Mouse (Mus musculus): ENCODE results near the gene Cdk19.
A peak's percentile ranks its signal among the peaks of the same experiment; 100 is the strongest.
"Not testable (repeated sequence)": the region's sequence is repeated elsewhere in the genome, so short reads cannot be mapped to it uniquely, and the experiment has no call there.

The Cdk19 gene

DNA sequence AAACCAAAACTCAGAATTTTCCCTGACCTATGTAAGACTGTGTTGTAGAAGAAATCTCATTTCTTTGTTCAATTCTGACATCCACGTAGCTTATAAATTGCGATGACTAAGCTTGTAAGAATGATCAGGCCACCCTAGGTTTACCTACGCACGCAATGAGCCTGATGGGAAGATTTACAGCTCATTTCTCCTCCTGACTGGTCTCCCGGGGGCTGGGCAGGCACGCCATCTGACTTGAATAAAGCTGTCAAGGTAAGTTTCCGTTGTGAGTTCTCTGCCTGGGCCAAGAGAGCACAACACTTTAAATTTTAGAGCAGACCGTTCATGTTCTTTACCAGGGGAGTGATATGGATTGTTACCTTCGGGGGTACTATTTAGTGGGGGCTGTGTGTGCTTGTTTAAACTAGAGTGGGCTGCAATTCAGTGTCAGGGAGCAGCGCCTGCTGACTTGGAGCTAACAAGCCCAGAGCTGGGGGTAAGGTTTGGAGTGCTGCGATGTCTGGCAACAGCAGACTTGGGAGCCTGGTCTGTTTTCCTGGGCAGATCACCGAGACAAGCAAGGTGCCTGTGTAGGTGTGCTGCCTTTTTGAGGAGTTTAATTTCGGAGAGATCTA lies at the start of gene Cdk19:
TSS of gene Cdk19 (plus strand) at position 214 of the 614 bp plus-strand sequence.
- no peak for DNase-seq

DNA sequence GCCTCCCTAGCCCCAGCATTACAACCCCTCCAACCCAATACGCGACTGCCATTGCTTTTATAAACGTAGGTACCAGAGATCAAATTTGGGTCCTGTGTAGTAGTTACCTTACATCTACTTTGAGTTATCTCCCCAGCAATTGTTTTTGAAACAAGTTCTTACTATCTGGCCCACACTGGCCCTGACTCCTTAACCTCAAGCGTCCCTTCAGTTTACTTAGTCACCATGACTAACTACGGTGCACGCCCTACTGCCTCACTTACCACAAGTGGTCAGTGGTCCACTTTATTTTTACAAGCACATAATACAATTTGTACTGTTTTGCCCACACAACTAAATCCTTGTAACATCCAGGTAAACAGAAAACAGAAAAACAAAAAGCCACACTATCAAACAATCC lies 46.7 kb upstream of the Cdk19 start:
- no peak for DNase-seq

DNA sequence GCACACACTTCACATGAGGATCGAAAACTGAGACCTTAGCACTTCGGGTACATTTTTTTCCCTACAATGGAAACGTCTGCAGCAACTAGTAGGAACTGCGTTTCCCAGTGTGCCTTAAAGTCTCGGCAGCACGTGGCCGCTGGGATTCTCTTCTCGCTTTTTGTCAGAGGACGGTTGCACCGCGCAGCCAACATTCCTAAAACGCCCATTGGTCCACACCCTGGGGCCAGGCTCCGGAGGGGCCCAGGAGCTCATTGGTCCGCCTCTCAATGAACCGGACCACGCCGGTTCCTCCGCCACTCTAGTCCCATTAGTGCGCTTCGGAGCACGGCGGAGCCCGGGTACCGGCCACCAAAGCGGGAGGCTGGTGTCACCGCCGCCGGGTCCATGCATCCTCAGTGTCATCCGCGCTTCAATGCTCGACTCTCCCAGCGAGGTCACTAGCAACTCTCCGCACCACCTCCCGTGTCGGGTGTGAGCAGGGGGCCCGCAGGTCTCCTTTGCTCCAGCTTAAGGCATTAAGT lies 38.7 kb upstream of the Cdk19 start:
- peak; percentile 90 for DNase-seq

DNA sequence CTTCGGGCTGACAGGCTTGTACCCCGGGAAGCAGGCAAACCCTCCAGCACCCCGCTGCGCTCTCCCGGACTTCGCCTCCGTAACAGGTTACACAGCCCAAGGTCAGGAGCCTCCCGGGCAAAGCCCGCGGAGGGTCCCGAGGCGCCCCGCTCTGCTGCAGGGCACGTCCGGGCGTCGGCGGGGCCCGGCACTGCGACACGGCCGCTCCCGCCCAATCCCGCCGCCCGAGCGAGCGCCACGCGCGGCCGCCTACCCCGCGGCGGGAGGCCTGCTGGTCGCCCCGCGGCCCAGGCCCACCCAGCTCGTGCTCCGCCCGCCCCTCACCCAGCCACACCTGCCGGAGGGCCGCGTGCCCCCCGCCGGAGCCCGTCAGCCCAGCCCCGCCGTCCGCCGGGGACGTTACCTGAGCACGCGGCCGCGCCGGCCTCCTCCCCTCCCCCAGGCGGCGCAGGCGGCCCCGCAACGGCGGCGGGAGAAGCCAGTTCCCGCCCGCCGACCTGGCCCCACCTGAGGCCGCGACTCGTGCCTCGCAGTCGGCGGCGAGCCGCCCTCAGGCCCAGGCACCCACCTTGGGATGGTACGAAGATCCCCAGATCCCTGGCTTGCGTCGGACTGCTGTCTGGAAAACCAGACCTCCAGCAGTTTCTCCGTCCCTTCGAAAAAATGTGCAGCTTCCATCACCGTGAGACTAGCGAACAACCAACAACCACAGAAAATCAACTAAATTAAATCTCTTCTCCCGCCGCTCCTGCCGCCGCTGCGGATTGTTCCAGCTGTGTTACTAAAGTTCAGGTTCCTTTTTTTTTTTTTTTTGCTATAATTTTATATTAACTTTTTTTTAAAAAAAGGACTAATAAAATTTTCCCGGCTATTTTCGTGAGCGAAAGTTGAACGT lies 37.9 kb upstream of the Cdk19 start:
- not testable (repeated sequence) for DNase-seq

DNA sequence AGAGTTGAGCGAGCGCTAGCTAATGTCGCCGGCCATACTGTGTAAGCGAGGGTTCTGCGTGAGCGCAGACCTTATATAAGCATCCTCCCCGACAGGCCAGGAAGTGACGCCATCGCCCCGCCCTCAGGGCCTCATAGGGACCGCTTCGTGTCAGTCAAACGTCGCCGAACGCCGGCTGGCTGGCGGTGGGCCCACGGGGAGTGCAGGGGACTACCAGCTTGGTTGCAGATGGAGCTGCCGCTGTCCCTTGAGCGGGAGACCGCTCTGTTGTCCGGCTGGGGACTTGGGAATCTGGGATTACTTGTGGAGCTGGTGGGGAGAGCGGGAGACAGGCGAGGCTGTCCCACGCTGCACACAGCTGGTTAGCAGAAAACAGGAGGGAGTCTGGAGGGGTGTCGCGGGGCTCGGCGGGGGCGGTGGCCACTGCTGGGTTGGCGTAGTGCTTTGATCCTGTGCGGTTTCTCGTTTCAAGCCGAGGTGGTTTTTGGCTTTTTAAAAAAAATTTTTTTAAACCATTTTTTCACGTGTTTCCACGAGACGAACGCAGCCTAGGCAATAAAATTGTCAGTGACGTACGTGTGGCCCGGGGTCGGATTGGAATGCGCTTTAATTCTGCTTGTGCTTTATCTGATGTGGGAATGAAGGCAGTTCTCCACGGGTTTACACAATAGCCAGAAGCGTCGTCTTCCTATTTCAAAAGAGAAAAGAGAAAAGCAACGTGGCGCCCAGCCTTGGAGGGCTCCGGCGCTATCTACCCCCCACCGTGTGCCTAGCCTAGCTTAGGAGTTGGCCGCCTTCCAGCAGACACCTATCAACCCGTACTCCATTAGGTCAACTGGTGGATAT lies 37.0 kb upstream of the Cdk19 start, which contains the start of gene Amd1:
TSS of gene Amd1 (minus strand) at position 47 of the 846 bp plus-strand sequence.
- peak; percentile 99 for DNase-seq

DNA sequence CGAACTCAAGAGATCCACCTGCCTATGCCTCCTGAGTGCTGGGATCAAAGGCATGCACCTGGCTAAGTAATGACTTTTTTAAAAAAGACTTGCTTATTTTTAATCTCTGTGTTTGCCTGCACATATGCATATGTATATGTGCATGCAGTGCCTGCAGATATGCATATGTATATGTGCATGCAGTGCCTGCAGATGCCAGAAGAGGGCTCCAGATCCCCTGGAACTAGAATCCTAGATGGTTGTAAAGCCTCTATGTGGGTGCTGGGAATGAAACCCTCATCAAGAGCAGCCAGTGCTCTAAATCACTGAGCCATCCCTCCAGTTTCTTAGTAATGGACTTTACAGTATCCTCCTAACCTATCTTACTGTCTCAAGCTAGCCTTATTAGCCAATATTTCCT lies 33.4 kb upstream of the Cdk19 start:
- DNase-seq = no peak

DNA sequence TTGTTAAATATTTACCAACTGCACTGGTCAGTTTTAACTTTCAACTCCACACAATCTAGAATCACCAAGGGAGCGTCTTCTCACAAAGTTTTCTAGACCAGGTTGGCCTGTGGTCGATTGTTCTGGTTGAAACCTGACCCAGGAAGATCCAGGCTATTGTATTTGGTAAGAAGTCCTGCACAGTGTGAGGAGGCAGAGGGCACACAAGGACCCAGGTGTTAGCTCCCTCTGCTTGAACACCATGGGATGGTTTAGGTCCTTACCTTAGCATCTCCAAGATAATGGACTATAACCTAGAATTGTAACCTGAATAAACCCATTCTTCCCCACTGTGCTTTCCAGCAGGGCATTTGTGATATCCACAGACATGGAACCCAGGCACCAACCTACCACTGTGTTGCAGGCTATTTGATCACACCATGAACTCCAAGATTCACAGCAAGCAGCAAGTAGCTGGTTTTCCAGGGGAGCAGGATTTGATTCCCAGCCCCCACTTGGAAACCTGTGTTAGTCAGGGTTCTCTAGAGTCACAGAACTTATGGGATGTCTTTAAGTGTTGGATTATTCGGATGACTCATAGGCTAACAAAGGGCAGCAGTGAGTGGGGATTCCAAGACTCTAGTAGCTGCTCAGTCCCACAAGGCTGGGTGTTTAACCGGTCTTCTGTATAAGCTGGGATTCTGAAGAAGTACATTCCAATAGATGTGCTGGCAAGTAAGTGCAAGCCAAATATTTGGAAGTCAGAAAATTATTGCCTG lies 31.4 kb upstream of the Cdk19 start:
- DNase-seq = no peak

DNA sequence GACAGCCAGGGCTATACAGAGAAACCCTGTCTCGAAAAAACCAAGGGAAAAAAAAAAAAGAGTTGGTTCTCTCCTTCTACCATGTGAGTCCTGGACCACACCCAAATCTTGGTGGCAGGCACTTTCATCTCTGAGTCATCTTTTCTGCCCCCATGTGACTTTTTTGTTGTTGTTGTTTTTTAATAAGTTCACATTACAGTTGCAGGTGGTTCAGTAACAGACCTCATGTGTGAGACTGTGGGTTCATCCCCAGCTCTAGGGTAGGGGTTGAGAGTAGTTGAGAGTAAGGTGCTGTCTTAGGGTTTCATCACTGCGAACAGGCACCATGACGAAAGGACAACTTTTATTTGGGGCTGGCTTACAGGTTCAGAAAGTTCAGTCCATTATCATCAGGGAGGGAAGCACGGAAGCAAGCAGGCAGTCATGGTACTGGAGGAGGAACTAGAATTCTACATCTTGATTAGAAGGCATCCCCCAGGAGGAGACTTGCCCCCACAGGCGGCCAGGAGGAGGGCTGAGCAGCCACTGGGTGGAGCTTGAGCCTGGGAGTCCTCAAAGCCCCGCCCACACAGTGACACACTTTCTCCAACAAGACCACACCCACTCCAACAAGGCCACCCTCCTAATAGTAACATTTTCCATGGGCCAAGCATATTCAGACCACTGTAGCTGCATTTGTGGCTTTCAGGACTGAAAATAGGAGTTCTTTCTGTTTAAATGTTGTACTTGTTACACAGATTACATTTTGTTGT lies 29.3 kb upstream of the Cdk19 start:
- no peak for DNase-seq

DNA sequence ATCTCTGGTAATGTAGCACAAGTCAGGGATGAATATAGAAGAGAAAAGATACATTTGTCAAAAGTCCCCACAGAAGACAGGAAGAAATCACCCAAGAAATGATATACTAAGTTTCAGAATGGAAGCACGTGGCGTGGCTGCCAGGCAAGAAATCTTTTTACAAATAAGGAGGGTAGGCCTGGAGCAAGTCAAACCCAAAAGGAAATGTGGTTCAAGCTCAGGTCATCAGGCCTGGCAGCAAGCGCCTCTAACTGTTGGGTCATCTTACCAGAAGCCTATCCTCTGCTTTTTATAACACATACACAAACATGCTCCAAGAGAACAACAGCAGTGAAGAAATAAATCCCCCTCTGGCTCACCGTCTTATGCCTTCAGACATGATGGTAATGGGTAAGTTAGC lies 26.6 kb upstream of the Cdk19 start:
- DNase-seq = no peak

DNA sequence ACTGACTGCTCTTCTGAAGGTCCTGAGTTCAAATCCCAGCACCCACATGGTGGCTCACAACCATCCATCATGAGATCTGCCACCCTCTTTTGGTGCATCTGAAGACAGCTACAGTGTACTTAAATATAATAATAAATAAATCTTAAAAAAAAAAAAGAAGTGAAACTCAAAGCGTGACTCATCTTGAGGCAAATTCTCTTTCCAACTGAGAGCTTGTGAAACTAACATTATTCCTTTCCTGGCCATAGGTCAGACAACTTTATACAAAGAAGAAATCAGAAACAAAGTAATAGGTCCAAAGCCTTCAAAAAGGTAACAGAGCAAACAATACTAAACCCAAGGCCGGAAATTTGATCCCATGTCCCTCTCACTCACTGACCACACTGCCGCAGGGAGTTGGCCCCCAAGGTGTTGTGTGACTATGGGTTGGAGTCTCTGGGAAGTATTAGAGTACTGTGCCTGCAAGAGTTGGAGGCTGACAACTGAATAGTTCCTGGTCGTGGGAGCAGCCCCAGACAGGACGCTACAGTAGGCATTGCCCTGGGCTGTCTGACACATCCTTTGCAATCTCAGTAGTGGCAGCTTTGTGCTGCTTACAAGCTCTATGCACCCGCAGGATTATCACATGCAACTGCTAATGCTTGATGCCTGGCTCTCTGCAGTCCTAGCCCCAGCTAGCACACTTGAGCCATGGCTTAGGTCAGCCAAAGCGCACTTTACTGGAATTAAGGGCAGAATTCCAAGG lies 22.4 kb upstream of the Cdk19 start:
- DNase-seq = no peak

DNA sequence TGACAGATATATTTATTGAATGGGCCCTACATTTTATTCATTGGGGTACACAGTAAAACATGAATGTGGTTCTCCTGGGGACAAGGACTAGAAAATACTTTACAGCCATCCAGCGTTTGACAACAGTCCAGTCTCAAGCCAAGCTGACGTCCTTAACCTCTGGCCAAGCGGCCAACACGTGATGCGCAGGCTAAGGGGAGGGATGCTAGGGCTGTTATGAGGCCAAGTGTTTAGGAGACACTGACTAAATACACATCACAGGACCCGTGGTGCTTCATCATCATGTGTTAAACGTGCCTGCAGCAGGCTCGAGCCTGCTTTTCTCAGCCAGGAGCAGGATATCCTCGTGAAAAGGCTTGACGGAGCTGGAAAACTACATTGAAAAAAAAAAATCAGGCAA lies 19.1 kb upstream of the Cdk19 start:
- DNase-seq = no peak

DNA sequence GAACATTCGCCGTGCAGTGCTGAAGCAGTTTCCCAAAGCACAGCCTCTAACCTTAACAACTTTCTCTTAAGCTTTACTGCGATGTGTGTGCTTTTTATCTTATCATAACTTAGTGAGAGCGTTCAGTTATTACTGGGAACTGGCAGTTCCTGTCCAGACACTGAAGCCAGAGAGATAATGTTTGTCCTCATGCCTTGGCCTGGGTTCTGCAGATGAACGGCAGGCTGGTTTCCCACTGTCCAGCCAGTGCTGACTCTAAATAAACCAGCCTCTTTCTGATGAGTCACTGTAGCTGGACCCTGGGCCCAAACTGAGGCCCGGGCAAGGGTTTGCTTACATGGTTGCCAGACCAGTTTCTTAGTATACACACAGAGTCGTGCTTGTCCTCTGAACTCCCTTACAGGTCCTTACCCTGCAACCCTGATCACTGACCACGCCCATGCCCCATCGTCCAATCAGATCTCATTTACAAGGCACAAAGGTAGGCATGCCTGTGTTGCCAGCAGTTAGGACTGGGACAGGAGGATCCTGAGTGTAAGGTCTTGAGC lies 11.3 kb upstream of the Cdk19 start:
- no peak for DNase-seq

DNA sequence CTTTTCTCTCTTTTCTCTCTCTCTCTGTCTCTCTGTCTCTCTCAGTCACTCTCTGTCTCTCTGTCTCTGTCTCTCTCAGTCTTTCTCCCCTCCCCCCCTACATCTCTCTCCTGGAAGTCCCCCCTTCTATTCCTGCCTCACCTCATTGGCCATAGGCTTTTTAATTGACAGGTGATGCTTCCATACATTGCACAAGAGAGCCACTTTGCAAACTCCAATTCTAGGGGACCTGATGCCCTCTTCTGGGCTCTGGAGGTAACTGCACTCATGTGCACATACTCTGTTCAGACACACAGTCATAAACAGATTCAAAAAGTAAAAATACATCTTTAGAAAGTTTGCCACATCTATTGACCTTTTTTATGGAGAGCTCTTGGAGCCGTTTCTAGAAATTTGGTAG lies 9.1 kb upstream of the Cdk19 start:
- no peak for DNase-seq

DNA sequence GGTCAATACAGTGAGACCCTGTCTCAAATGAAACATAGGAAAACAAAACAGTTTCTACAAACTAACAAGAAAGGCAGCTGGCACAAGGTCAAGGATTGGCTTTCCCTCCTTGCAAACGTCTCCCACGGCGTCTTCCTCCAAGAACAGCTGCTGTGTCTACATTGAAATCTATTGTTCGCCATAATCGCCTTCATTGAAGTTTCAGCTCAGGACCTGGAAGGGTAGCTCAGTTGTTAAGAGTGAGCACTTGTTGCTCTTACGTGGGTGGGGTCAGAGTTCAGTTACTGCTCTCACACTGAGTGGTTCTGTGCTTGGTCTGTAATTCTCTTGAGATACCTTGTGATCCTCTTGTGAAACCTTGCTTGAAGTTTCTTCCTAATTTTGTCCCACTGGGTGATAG lies 6.5 kb upstream of the Cdk19 start:
- no peak for DNase-seq

DNA sequence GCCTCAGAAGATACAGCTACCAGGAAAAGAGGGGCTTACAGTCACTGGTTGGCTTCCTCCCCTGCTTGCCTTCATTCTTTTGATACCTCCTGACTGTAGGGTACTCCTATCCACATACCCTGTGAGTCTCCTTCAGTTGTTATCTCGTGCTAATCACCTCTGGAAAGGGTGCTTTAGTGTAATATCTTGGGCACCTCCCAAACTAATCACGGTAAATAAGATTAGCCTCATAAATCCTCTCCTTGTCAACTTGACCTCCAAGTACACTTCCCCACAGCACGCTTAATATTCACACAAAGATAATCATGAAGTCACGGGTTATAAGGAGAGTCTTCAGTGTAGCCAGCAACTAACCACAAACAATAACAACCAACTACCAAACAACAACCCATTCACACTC lies 2.7 kb downstream of the Cdk19 start:
- DNase-seq = no peak

DNA sequence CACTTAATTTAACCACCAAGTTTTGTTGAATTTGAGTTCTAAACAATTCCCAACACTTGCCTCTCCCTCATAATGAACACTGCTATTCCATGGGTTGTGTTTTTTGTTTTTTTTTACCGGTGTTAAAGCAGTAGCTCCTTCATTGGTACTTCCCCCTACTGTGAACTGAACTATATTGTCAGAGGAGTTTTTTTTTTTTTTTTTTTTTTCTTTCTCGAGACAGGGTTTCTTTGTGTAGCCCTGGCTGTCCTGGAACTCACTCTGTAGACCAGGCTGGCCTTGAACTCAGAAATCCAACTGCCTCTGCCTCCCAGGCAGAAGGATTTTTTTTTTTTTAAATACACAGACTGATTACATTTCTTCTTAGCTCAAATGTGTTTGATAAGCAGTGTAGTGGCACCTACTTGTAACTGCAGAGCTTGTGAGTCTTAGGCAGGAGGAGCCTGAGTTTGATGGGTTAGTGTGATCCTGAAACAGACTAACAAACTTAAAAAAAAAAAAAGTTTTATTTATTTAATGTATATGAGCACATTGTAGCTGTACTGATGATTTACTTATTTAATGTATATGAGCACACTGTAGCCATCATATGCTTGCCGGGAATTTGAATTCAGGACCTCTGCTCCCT lies 7.5 kb downstream of the Cdk19 start:
- DNase-seq = no peak

DNA sequence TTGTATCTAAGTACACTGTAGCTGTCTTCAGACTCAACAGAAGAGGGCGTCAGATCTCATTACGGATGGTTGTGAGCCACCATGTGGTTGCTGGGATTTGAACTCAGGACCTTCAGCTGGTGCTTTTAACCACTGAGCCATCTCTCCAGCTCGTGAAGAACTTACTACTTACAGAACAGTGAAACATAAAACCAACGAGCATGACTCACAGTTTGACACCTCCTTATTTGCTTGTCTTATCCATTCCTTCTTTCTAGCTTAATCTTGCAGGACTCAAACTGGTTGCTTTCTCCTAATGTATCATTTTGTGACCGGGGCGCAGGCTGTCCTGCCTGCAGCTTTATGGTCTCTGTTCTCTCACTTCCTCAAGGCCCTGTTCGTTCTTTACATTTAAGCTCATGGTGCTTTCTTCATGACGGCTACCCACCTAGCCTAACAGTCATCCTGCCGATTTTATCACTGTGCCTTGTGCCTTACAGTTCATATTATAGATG lies 8.1 kb downstream of the Cdk19 start:
- peak; percentile 16 for DNase-seq

DNA sequence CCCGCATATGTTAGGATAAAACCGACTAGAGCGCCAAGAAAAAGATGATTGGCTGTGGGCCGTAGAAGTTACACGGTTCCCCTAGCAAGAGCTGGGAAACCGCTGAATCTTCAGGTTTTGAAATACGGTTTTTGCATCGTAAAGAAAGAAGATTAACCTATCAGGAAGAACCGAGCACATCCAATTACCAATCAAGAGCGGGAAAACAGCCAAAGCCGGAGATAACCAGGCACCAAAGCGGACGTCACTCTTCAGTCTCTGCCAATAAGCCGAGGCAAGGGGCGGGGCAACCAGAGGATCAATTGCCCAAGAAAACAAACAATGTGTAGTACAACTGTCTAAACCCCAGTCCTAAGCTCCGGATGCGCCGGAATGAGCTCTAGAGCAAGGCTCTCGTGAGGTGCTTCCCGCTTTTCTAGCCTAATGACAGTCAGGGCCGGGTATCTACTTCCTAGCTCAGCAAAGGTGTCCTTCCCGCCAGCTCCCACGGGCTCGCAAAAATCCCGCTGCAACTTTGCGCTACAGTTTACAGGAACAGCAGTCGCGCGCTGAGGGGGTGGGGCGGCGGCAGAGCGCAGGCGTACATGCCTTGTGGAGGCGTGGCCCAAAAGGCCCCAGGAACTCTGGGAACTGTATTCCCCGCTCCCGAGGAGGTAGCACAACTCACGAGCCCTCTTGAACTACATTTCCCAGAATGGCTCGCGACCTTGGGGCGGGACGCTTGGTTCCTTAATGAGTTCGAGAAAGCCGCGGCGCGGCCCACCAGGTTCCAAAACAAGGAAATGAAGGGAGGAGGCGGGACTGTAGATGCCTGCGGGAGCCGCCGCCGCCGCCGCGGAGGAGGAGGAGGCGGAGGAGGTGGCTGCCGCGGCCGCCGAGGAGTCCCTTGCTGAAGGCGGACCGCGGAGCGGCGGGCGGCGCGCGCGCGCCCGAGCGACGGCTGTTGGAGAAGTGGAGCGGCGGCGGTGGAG lies 9.5 kb downstream of the Cdk19 start:
- DNase-seq = peak; percentile 99
